Mouse (Mus musculus): ENCODE measurements around the gene Nrsn2. TPM values are rescaled to one million over a fixed set of nuclear protein-coding genes. Genes with fewer than 3 reads are reported as not detected.

Nrsn2 gene
- polyA plus RNA-seq, 1 experiment from 2014 or later: 0.68 TPM

GRCm38 (mm10) chr2:152330858-152331423 is 45.5 kb downstream of the Nrsn2 start:
- H3K4me2 ChIP-seq (ENCODE audit: low read length): peak overlapping the region; percentile 69
- 55% methylated on average over 7 of the region's 7 CpGs for WGBS
- H3K4me3 ChIP-seq (replicated peaks; ENCODE audit: low read depth, low read length): peak overlapping the region; percentile 63
- no peaks in the 10 kb centered on the region for H3K27me3 ChIP-seq (ENCODE audit: insufficient read depth, low read length)
- no peaks in the 10 kb centered on the region for H3K9me3 ChIP-seq (replicated peaks; ENCODE audit: low read length)
- H3K9ac ChIP-seq (ENCODE audit: low read depth, low read length): peak overlapping the region; percentile 83; the same call in 1 of the 2 replicates
- no peak overlapping the region for H3K27ac ChIP-seq
- H3K4me1 ChIP-seq (replicated peaks; ENCODE audit: insufficient read depth, low read length): peaks cover 11% of the 10 kb centered on the region; the same call in 1 of the 2 replicates
- no peak for DNase-seq (ENCODE audit: low spot score)
- TF ChIP-seq CTCF (IDR thresholded peaks at IDR 0.05; ENCODE audit: low read depth): no peak
- no peak for ATAC-seq (replicated peaks; ENCODE audit: low FRiP score, low read depth)
- H3K36me3 ChIP-seq (ENCODE audit: insufficient read depth, low read length): 0 out of 2 replicates have a peak, but pooled peaks cover 14% of the 10 kb centered on the region

DNA sequence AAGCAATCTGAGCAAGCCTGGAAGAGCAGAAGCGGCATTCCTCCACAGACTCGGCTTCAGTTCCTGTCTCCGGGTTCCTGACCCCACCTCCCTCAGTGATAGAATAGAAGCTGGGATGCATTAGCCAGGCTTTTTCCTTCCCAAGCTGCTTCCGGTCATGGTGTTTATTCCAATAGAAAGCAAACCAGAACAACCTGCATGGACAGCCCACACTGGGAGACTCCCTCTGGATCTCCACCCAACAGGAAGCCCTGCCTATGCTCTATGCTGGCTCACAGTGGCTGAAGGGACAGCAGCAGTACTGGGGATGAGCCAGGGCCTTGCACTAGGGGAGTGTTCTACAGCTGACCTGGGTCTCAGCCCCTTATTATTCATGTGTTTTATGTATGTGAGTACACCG is 48.5 kb downstream of the Nrsn2 start:
- Histone ChIP-seq H3K36me3 (ENCODE audit: insufficient read depth, low read length) (peaks cover 36% of the 10 kb centered on the region), H3K4me2 (ENCODE audit: low read length) (no peak overlapping the region), H3K9me3 (replicated peaks; ENCODE audit: low read length) (no peaks in the 10 kb centered on the region), H3K27me3 (ENCODE audit: insufficient read depth, low read length) (no peaks in the 10 kb centered on the region), H3K27ac (no peak overlapping the region), H3K4me1 (replicated peaks; ENCODE audit: insufficient read depth, low read length) (peaks cover 11% of the 10 kb centered on the region; the same call in 1 of the 2 replicates), H3K4me3 (replicated peaks; ENCODE audit: low read depth, low read length) (no peak overlapping the region), H3K9ac (ENCODE audit: low read depth, low read length) (no peak overlapping the region)
- 56% methylated on average over 5 of the region's 5 CpGs for WGBS
- TF ChIP-seq CTCF (IDR thresholded peaks at IDR 0.05; ENCODE audit: low read depth): no peak
- peak; percentile 10 for DNase-seq (ENCODE audit: low spot score)
- no peak for ATAC-seq (replicated peaks; ENCODE audit: low FRiP score, low read depth)

- no peaks in the 10 kb centered on the region for H3K9me3 ChIP-seq (replicated peaks; ENCODE audit: low read length)
- H3K27me3 ChIP-seq (ENCODE audit: insufficient read depth, low read length): no peaks in the 10 kb centered on the region
- peaks cover 9% of the 10 kb centered on the region; the same call in 1 of the 2 replicates for H3K4me1 ChIP-seq (replicated peaks; ENCODE audit: insufficient read depth, low read length)
- ATAC-seq (replicated peaks; ENCODE audit: low FRiP score, low read depth) (no peak), DNase-seq (ENCODE audit: low spot score) (no peak)
- H3K27ac ChIP-seq: no peak overlapping the region
- H3K36me3 ChIP-seq (ENCODE audit: insufficient read depth, low read length): peaks cover 48% of the 10 kb centered on the region
- H3K4me3 ChIP-seq (replicated peaks; ENCODE audit: low read depth, low read length): no peak overlapping the region
- TF ChIP-seq CTCF (IDR thresholded peaks at IDR 0.05; ENCODE audit: low read depth): no peak
- WGBS: 79% methylated on average over 8 of the region's 8 CpGs
- no peak overlapping the region for H3K9ac ChIP-seq (ENCODE audit: low read depth, low read length)
- H3K4me2 ChIP-seq (ENCODE audit: low read length): no peak overlapping the region
These were observed 49.8 kb downstream of the Nrsn2 start for GRCm38 (mm10) chr2:152326654-152327053.

GRCm38 (mm10) chr2:152326157-152326556 is 50.3 kb downstream of the Nrsn2 start:
- ATAC-seq (replicated peaks; ENCODE audit: low FRiP score, low read depth) (no peak), DNase-seq (ENCODE audit: low spot score) (no peak)
- H3K4me2 ChIP-seq (ENCODE audit: low read length): no peak overlapping the region
- H3K9me3 ChIP-seq (replicated peaks; ENCODE audit: low read length): no peaks in the 10 kb centered on the region
- 93% methylated on average over 13 of the region's 13 CpGs for WGBS
- no peaks in the 10 kb centered on the region for H3K27me3 ChIP-seq (ENCODE audit: insufficient read depth, low read length)
- no peak overlapping the region for H3K4me3 ChIP-seq (replicated peaks; ENCODE audit: low read depth, low read length)
- peaks cover 49% of the 10 kb centered on the region for H3K36me3 ChIP-seq (ENCODE audit: insufficient read depth, low read length)
- H3K27ac ChIP-seq: no peak overlapping the region
- TF ChIP-seq CTCF (IDR thresholded peaks at IDR 0.05; ENCODE audit: low read depth): no peak
- H3K4me1 ChIP-seq (replicated peaks; ENCODE audit: insufficient read depth, low read length): peaks cover 7% of the 10 kb centered on the region; the same call in 1 of the 2 replicates
- no peak overlapping the region for H3K9ac ChIP-seq (ENCODE audit: low read depth, low read length)

- no peaks in the 10 kb centered on the region for H3K9me3 ChIP-seq (replicated peaks; ENCODE audit: low read length)
- H3K4me3 ChIP-seq (replicated peaks; ENCODE audit: low read depth, low read length): no peak overlapping the region
- WGBS: 93% methylated on average over 3 of the region's 3 CpGs
- no peak overlapping the region for H3K4me2 ChIP-seq (ENCODE audit: low read length)
- H3K9ac ChIP-seq (ENCODE audit: low read depth, low read length): no peak overlapping the region
- no peaks in the 10 kb centered on the region for H3K27me3 ChIP-seq (ENCODE audit: insufficient read depth, low read length)
- no peak for ATAC-seq (replicated peaks; ENCODE audit: low FRiP score, low read depth)
- no peak for TF ChIP-seq CTCF (IDR thresholded peaks at IDR 0.05; ENCODE audit: low read depth)
- no peaks in the 10 kb centered on the region for H3K4me1 ChIP-seq (replicated peaks; ENCODE audit: insufficient read depth, low read length)
- no peak overlapping the region for H3K27ac ChIP-seq
- H3K36me3 ChIP-seq (ENCODE audit: insufficient read depth, low read length): peaks cover 62% of the 10 kb centered on the region
- DNase-seq (ENCODE audit: low spot score): no peak
These were observed 51.6 kb downstream of the Nrsn2 start for GRCm38 (mm10) chr2:152324842-152325241.

- no peak for ATAC-seq (replicated peaks; ENCODE audit: low FRiP score, low read depth)
- no peaks in the 10 kb centered on the region for H3K9me3 ChIP-seq (replicated peaks; ENCODE audit: low read length)
- no peak for TF ChIP-seq CTCF (IDR thresholded peaks at IDR 0.05; ENCODE audit: low read depth)
- no peak for DNase-seq (ENCODE audit: low spot score)
- H3K4me1 ChIP-seq (replicated peaks; ENCODE audit: insufficient read depth, low read length): no peaks in the 10 kb centered on the region
- peaks cover 58% of the 10 kb centered on the region for H3K36me3 ChIP-seq (ENCODE audit: insufficient read depth, low read length)
- 93% methylated on average over 14 of the region's 14 CpGs for WGBS
- H3K27me3 ChIP-seq (ENCODE audit: insufficient read depth, low read length): no peaks in the 10 kb centered on the region
- H3K9ac ChIP-seq (ENCODE audit: low read depth, low read length): no peak overlapping the region
- no peak overlapping the region for H3K27ac ChIP-seq
- no peak overlapping the region for H3K4me2 ChIP-seq (ENCODE audit: low read length)
- no peak overlapping the region for H3K4me3 ChIP-seq (replicated peaks; ENCODE audit: low read depth, low read length)
These were observed 52.5 kb downstream of the Nrsn2 start for GRCm38 (mm10) chr2:152323971-152324370.

DNA sequence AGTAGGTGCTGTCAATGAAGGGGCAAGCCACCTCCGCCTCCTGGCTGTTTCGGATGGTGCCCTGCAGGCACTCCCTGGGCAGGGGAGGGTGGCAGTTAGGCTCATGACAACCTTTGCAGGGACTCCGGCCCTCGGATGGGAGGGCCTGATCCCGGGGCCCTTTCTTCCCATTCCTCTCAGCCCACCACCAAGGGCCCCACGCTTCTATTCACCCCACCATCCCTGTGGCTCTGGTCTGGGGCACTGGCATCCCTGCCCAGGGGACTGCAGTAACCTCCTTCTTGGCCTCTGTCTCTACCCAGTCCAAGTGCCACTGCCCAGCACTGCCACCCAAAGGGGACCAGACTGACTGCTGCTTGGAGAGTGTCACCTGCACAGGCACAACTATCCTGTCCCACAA is 54.2 kb downstream of the Nrsn2 start:
- no peak overlapping the region for H3K9ac ChIP-seq (ENCODE audit: low read depth, low read length)
- WGBS: 95% methylated on average over 6 of the region's 6 CpGs
- no peaks in the 10 kb centered on the region for H3K9me3 ChIP-seq (replicated peaks; ENCODE audit: low read length)
- DNase-seq (ENCODE audit: low spot score): no peak
- H3K27me3 ChIP-seq (ENCODE audit: insufficient read depth, low read length): no peaks in the 10 kb centered on the region
- peaks cover 66% of the 10 kb centered on the region for H3K36me3 ChIP-seq (ENCODE audit: insufficient read depth, low read length)
- no peak overlapping the region for H3K27ac ChIP-seq
- no peak for ATAC-seq (replicated peaks; ENCODE audit: low FRiP score, low read depth)
- H3K4me1 ChIP-seq (replicated peaks; ENCODE audit: insufficient read depth, low read length): no peaks in the 10 kb centered on the region
- H3K4me2 ChIP-seq (ENCODE audit: low read length): no peak overlapping the region
- no peak for TF ChIP-seq CTCF (IDR thresholded peaks at IDR 0.05; ENCODE audit: low read depth)
- no peak overlapping the region for H3K4me3 ChIP-seq (replicated peaks; ENCODE audit: low read depth, low read length)
